Mouse (Mus musculus) spleen, postnatal 10 days (tissue): Measurements from ENCODE around the gene Bst2.

Source experiments
- DNase-seq, 2 experiments: peaks; one replicate each; pipeline ENCODE4 v3.0.0; 2021 to 2022; ENCODE audit warnings: low spot score in 2 of 2

The Bst2 gene

DNA sequence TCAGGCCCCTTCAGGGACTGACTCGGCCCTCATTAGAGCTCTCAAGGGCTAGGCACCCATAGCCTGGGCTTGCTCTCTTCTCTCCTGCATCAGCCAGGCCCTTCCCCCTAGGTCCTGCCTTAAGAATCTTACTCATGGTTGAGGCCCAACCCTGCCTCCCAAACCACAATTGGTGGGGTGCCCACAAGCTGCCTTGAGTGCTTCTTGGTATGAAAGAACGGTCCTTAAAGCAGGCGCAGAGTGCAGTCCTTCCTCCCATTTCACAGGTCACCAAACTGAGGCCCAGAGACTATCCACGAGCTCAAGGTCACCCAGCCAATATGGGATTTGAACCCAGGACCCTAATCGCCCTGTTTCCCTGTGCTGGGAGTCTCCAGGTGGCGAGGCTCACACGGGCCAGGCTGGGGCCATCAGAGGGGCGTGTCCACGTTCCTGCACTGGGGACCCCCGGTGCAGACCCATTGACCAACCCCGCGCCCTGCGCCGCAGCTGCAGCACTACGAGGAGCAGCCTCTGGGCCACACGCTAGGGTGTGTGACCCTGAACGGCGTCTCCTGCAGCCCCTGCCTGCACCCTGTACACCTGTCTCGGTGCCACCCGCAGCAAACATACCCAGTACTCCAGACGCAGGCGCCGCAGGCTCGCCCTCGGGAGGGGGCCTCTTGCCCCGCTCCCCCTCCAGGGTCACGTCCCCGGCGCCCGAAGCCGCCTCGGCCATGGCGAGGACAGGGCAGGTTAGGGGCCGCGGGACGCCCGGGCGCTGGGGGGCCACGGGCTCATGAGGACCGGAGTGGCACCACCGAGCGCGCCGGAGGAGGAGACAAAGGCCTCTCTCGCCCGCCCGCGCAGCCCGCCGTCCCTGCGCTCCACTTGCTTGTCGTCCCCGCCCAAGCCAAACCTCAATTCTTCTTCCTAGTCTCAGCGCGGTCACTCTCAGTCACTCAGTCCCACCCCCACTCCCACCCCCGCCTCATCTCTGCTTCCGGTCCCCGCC is 51.8 kb downstream of the Bst2 start, which contains the start of gene Ano8:
TSS of gene Ano8 (minus strand) at position 822 of the 994 bp plus-strand sequence.
- peak; percentile 62 to 86 for DNase-seq

DNA sequence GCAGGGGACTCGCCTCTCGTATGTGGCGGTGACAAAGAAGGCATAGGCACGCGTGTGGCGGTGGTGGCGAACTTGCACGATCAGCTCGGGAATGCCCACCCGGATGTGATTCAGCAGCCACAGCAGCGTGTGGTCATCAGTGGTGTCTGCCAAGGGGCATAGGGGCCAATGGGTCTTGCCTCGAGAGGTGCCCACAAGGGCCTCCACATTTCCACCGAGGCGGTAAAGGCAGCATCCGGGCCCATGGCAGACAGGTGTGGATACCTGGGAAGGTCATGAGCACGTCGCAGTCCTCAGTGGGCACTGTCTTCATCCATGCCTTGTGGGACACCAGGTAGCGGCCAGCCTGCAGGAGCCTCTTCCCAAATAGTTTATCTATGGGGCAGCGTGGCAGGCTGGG is 52.5 kb downstream of the Bst2 start:
- DNase-seq, result no peak
